Mouse (Mus musculus) megakaryocyte-erythroid progenitor cell, adult 5-6 weeks (primary cell): ENCODE measurements around the gene Pgam5. TPM values are rescaled to one million over a fixed set of nuclear protein-coding genes. Genes with fewer than 3 reads are reported as not detected.

ENCODE experiments used
- ATAC-seq: replicated peaks from 2 replicates; pipeline ENCODE4 v1.8.0; 2016; ENCODE audit warnings: mild to moderate bottlenecking, inconsistent platforms; ENCODE audit not compliant: severe bottlenecking, poor library complexity, low FRiP score, low TSS enrichment
- total RNA-seq, 2 experiments: library from RNA; stranded (forward) in 1 of 2; stranded (reverse) in 1 of 2; fragments of 200-1000, 215-1000 nt in 1 of 2; fragments of >200 nt in 1 of 2; fragmentation: Nextera tagmentation in 1 of 2; gene quantifications; 2 replicates each; pipeline ENCODE4 v1.2.3; 2014 to 2017

Gene Pgam5
- total RNA-seq, 2 experiments from 2014 or later: 53.1 to 53.2 TPM

- no peak for ATAC-seq
Observed at GRCm38 (mm10) chr5:110231638-110232037, 38.1 kb downstream of the Pgam5 start.

DNA sequence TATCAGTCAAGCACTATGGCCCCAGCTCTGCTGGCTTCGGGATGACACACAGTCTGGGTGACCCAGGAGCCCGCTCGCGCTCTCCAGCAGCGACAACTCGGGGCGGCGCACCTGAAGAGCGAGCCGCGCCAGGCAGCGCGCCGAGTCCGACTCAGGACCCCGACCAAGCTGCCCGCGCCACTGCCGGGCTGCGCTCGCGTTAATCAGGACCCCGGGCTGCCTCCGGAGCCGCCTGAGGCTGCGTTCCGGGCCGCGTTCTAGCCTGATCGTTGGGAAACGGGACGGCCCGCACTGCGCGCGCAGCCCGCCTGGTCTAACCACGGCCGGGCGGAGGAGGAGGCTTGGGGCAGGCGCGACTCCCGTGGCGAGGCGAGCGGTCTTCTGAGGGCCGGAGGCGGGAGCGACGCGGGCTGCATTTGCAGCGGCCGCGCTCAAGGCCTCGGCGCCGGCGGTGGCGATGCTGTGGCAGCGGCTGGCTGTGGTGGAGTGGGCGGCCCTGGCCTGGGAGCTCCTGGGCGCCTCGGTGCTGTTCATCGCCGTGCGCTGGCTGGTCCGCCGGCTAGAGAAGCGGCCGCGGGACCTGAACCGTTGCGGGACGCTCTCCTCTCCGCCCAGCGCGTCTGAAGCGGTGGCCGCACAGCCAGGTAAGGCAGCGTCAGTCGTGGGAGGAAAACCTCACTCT is 38.8 kb downstream of the Pgam5 start, which contains the start of gene Ankle2:
TSS of gene Ankle2 (plus strand) at position 225 of the 682 bp plus-strand sequence.
- ATAC-seq: peak; percentile 89

GRCm38 (mm10) chr5:110230401-110230779 is 39.3 kb downstream of the Pgam5 start:
- ATAC-seq: peak; percentile 7; the same call in 1 of the 2 replicates

GRCm38 (mm10) chr5:110227336-110227883 is 42.3 kb downstream of the Pgam5 start:
- ATAC-seq: no peak

GRCm38 (mm10) chr5:110225056-110225455 is 44.7 kb downstream of the Pgam5 start:
- no peak for ATAC-seq

DNA sequence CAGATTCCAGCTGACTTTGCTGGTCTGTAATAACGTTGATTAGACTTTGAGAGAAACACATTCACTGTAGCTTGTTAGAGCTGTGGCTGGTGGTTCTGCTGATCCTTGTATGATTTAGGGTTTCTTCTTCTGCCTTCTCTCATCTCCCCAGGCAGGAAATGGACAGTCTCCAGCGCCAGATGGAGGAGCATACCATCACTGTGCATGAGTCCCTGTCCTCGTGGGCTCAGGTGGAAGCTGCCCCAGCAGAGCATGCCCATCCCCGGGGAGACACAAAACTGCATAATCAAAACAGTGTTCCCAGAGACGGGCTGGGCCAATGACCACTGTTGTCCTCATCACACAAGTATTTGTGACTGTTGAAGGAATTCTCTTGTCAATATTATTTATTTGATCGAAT is 47.0 kb downstream of the Pgam5 start:
- no peak for ATAC-seq

DNA sequence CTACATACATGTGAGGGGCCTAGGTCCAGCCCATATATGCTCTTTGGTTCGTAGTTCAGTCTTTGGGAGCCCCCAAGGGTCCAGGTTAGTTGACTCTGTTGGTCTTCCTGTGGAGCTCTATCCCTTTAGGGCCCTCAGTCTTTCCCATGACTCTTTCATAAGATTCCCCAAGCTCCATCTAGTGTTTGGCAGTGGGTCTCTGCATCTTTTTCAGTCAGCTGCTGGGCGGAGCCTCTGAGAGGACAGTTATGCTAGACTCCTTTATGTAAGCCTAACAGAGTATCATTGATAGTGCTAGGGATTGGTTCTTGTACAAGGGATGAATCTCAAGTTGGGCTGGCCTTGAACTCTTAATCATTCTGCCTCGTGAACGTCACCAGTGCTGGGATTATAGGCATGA is 49.4 kb downstream of the Pgam5 start:
- ATAC-seq: no peak

GRCm38 (mm10) chr5:110216780-110217179 is 52.9 kb downstream of the Pgam5 start:
- no peak for ATAC-seq

- no peak for ATAC-seq
Observed at GRCm38 (mm10) chr5:110211312-110211711, 58.4 kb downstream of the Pgam5 start.

Other genes starting within 250 kb of the Pgam5 start
- gene Gm17655, start 197.4 kb downstream of the Pgam5 start, total RNA-seq (2014; fragmentation: Nextera tagmentation): 4.5 and 12.5 TPM in 2 replicates
- gene Gm17655, start 197.4 kb downstream of the Pgam5 start, total RNA-seq (2017): 4.1 and 7.3 TPM in 2 replicates
- 3.3 and 5.4 TPM in 2 replicates for gene Gm35315, start 175.5 kb downstream of the Pgam5 start, total RNA-seq (2014; fragmentation: Nextera tagmentation)
- gene Gm35315, start 175.5 kb downstream of the Pgam5 start, total RNA-seq (2017): 1.4 and 4.0 TPM in 2 replicates
- not detected in 2 replicates for gene Plcxd1, start 169.9 kb downstream of the Pgam5 start, total RNA-seq (2014; fragmentation: Nextera tagmentation)
- 0.50 TPM in 1 of 2 replicates, not detected in the other for gene Plcxd1, start 169.9 kb downstream of the Pgam5 start, total RNA-seq (2017)
- 27.2 and 35.0 TPM in 2 replicates for gene Gtpbp6, start 161.7 kb downstream of the Pgam5 start, total RNA-seq (2014; fragmentation: Nextera tagmentation)
- 14.5 and 32.6 TPM in 2 replicates for gene Gtpbp6, start 161.7 kb downstream of the Pgam5 start, total RNA-seq (2017)
- 4.1 and 10.3 TPM in 2 replicates for gene Zfp605, start 159.8 kb downstream of the Pgam5 start, total RNA-seq (2014; fragmentation: Nextera tagmentation)
- 8.2 and 8.9 TPM in 2 replicates for gene Zfp605, start 159.8 kb downstream of the Pgam5 start, total RNA-seq (2017)
- 32.4 and 33.7 TPM in 2 replicates for gene Chfr, start 134.1 kb downstream of the Pgam5 start, total RNA-seq (2014; fragmentation: Nextera tagmentation)
- 39.9 and 60.4 TPM in 2 replicates for gene Chfr, start 134.1 kb downstream of the Pgam5 start, total RNA-seq (2017)
- gene Golga3, start 93.2 kb downstream of the Pgam5 start, total RNA-seq (2014; fragmentation: Nextera tagmentation): 20.2 and 25.2 TPM in 2 replicates
- 38.9 and 45.3 TPM in 2 replicates for gene Golga3, start 93.2 kb downstream of the Pgam5 start, total RNA-seq (2017)
- 27.2 and 30.6 TPM in 2 replicates for gene Ankle2, start 38.9 kb downstream of the Pgam5 start, total RNA-seq (2014; fragmentation: Nextera tagmentation)
- gene Ankle2, start 38.9 kb downstream of the Pgam5 start, total RNA-seq (2017): 48.1 and 52.9 TPM in 2 replicates
- 14.6 and 42.8 TPM in 2 replicates for gene Pxmp2, start 16.3 kb upstream of the Pgam5 start, total RNA-seq (2014; fragmentation: Nextera tagmentation)
- 15.4 and 18.7 TPM in 2 replicates for gene Pxmp2, start 16.3 kb upstream of the Pgam5 start, total RNA-seq (2017)
- gene Pole, start 16.4 kb upstream of the Pgam5 start, total RNA-seq (2014; fragmentation: Nextera tagmentation): 124 and 127 TPM in 2 replicates
- 45.6 and 51.5 TPM in 2 replicates for gene Pole, start 16.4 kb upstream of the Pgam5 start, total RNA-seq (2017)
- gene P2rx2, start 73.3 kb upstream of the Pgam5 start, total RNA-seq (2014; fragmentation: Nextera tagmentation): not detected in 2 replicates
- gene P2rx2, start 73.3 kb upstream of the Pgam5 start, total RNA-seq (2017): not detected in 2 replicates
- gene Lrcol1, start 74.8 kb upstream of the Pgam5 start, total RNA-seq (2014; fragmentation: Nextera tagmentation): not detected in 2 replicates
- gene Lrcol1, start 74.8 kb upstream of the Pgam5 start, total RNA-seq (2017): not detected in 2 replicates
- gene Fbrsl1, start 178.6 kb upstream of the Pgam5 start, total RNA-seq (2014; fragmentation: Nextera tagmentation): 32.2 and 37.6 TPM in 2 replicates
- gene Fbrsl1, start 178.6 kb upstream of the Pgam5 start, total RNA-seq (2017): 3.1 and 9.8 TPM in 2 replicates